Mouse (Mus musculus): Measurements from ENCODE around the gene Lrrc7.

The Lrrc7 gene

DNA sequence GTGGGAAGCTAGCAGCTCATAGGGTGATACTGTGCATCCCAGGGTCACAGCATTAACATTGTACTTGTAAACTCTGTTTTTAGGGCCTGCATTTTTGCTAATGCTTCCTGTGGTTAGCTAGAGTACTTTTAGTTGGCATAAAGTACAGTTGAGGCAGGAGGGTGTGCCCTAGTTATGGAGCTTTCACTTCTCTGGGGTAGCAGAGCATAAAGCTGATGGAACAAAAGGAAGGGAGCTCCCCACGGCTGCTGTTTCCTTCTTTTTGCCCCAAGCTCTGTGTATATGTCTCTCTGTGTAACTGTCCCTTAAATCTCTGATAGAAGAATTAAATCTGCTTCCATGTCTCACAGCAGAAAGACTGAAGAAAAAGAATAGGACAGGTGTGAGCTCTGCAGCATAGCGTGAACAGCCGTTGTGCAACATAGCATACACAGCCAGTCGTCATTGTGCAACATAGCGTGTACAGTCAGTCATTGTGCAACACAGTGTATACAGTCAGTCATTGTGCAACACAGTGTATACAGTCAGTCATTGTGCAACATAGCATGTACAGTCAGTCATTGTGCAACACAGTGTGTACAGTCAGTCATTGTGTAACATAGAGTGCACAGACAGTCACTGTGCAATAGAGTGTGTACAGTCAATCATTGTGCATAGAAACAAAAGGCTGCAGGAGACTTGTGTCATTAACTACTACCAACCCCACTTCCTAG is 500.1 kb downstream of the Lrrc7 start:
- no peak for DNase-seq

DNA sequence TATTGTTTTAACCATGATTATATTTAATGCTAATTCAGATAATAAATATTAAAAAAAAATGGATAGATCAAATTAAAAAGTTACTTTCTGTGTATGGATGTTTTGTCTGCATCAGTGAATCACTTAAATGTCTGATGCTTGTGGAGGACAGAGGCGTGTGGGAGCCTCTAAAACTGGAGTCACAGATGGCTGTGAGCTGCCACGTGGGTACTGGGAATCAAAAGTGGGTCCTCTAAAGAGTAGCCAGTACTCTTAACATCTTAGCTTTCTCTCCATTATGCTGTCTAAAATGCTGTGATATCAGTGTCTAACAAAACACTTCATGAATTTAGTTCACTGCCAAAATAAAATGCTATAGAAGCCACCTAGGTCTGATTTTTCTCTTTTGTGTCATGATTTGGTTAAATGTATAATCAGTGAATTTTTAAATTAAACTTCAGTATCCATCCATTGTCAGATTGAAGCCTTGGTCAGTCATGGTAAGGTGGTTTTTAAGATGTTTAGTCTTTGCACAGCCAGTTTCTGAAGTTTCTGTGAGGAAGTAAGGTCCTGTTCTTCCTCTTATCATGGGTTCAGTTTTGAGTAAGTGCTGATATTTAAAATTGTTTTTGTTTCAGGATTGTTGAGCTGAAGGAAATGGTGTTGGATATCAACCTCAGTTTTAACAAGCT is 501.3 kb downstream of the Lrrc7 start:
- no peak for DNase-seq

DNA sequence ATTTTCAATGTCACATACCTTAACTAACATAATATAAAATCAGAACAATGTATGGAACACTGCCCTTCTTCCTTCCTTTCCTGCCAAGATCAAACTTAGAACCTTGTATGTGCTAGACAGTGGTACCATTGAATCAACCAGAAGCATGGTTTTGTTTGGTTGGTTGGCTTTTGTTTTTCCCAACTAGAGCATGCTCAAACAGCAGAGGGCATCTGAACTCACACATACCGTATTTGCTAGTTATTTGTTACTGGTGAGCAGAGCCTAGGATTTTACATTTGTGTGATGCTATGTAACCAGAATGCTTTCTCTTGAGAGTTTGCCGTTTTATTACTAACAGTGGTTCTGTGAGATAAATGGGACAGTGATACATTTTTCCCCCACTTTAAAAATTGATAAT is 512.5 kb downstream of the Lrrc7 start:
- DNase-seq: no peak

DNA sequence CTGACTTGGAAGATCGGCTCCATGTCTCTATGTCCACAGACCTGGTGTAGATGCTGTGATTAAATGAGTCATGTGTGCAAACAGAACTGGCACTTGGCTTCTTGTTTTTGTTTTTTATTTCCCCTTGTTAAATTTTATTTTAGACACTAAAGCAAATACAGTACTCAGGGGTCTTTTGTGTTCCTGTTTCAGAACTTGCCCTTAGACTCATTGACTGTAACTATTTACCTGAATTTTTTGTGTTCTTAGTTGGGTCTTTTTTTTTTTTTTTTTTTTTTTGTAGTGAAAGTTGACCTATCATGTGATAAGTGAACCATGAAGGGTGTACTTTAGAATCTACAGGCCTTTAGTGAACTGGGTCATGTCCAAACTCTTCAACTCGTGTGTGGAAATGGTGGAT is 521.3 kb downstream of the Lrrc7 start:
- no peak for DNase-seq

DNA sequence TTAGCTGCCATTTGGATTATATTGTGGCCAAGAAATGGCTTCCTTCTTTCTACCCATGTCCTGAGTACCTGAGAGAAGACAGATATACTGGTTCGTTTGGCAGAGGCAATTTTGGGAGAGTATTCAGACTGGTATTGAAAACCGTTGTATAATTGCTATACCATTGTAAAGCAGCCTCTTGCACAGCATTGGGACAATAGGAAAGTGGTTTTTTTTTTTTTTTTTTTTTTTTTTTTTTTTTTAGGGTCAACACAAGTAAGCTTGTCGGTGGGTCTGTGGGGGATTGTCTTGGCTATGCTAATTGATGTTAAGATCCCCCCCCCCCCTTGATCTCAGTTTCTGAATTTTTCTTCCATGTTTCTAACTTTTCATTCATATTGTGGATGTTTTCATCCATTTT is 523.9 kb downstream of the Lrrc7 start:
- DNase-seq: no peak

DNA sequence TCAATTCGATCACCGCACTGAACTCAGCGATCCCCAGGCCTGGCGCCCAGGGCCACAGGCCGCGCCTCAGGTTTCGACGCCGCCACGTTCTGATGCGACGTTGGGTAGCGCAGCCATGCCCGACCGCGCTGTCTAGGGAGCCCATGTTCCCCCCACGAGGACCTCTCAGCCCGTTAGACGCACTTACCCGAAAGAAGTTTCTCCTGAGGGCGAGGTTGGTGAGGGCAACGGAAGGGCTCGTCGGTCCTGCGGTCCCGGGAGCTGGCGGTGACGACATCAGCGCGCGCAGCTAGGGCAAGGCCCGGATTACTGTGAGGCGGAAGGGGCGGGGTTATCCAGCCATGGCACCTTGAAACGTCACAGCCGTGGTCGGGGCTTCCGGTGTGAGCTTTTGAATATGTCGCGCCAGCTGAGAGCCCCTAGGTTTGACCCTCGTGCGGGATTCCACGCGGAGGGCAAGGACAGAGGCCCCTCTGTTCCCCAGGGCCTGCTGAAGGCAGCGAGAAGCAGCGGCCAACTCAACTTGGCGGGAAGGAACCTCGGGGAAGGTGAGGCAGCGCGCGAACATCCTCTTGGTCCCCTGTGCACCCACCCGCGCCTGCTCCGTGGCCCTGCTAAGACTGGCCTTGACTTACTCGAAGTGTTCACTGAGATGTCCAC is 525.6 kb downstream of the Lrrc7 start, which contains the start of the genes Srsf11 and Lrrc40:
TSS of gene Srsf11 (minus strand) at position 311 of the 660 bp plus-strand sequence.
TSS of gene Lrrc40 (plus strand) at position 334 of the 660 bp plus-strand sequence.
- DNase-seq: peak; percentile 96

DNA sequence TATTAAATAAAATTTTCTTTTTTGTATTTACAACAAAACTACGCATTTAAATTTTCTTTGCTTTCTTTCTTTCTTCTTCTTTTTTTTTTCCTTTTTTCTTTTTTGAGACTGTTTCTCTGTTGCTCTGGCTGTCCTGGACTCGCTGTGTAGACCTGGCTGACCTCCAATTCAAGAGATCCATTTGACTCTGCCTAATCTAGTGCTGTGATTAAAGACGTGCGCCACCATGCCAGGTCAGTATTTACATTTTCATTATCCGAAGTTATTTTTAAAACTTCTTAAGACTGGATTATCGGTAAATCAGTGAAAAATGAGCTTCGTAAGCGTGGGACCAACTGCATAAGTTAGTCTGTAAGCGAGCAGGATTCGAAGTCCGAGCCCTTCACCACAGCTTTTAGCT is 526.2 kb downstream of the Lrrc7 start:
- no peak for DNase-seq

All from lung, postnatal 14 days (tissue).